Mouse (Mus musculus): ENCODE measurements around the gene Cd33.

The Cd33 gene

GRCm38 (mm10) chr7:43512519-43512918, 31.7 kb downstream of the Cd33 start:
- no peak for DNase-seq

GRCm38 (mm10) chr7:43511707-43512478, 32.3 kb downstream of the Cd33 start:
- no peak for DNase-seq

- no peak for DNase-seq
Measured at GRCm38 (mm10) chr7:43495343-43496021, 48.7 kb downstream of the Cd33 start.

- DNase-seq, result no peak
Measured at GRCm38 (mm10) chr7:43490861-43491260, 53.4 kb downstream of the Cd33 start.

GRCm38 (mm10) chr7:43490182-43490584, 54.0 kb downstream of the Cd33 start:
- DNase-seq, result no peak

GRCm38 (mm10) chr7:43489631-43490125, 54.5 kb downstream of the Cd33 start, which contains the start of gene Iglon5:
Gene Iglon5, minus strand, starts transcription at chr7:43490075.
- no peak for DNase-seq

- no peak for DNase-seq
Measured at GRCm38 (mm10) chr7:43488646-43489045, 55.6 kb downstream of the Cd33 start.

GRCm38 (mm10) chr7:43483236-43483635, 61.0 kb downstream of the Cd33 start:
- DNase-seq, result no peak

- no peak for DNase-seq
Measured at GRCm38 (mm10) chr7:43482090-43482716, 62.0 kb downstream of the Cd33 start.

- DNase-seq, result no peak
Measured at GRCm38 (mm10) chr7:43481191-43481590, 63.0 kb downstream of the Cd33 start.

GRCm38 (mm10) chr7:43476376-43476775, 67.9 kb downstream of the Cd33 start:
- no peak for DNase-seq

- no peak for DNase-seq
Measured at GRCm38 (mm10) chr7:43475706-43476105, 68.5 kb downstream of the Cd33 start.
